Mouse (Mus musculus) gastrocnemius, postnatal 4 days (tissue): ENCODE results near the gene Rtn2. TPM values are rescaled to one million over a fixed set of nuclear protein-coding genes. Genes with fewer than 3 reads are reported as not detected.
A peak's percentile ranks its signal among the peaks of the same experiment; 100 is the strongest.

Source experiments
- DNase-seq, 2 experiments: peaks; one replicate each; pipeline ENCODE4 v3.0.0; 2021 to 2022; ENCODE audit warnings: low spot score in 2 of 2, mixed read lengths in 2 of 2
- long read RNA-seq, 2 experiments: library from polyadenylated mRNA; stranded (forward); transcript quantifications; one replicate each; pipeline ENCODE4 v2.0.0; 2021
- total RNA-seq, 2 experiments: library from RNA; stranded (reverse); gene quantifications; 2 replicates each; pipeline ENCODE4 v1.2.3; 2021

Rtn2 gene
- total RNA-seq = 100 to 1,000 TPM; 473 to 501 TPM
- long read RNA-seq, experiment 1, transcript Rtn2-202 (7 exons, 1,076 nt) = major isoform, 119 of 139 reads
- long read RNA-seq, experiment 1, partial matches to known transcripts = 16 of 139 reads
- long read RNA-seq, experiment 1, other reads (novel, unspliced or antisense) = 2 of 139 reads
- long read RNA-seq, experiment 2, transcript Rtn2-202 (7 exons, 1,076 nt) = major isoform, 120 of 160 reads
- long read RNA-seq, experiment 2, partial matches to known transcripts = 35 of 160 reads
- long read RNA-seq, experiment 2, other reads (novel, unspliced or antisense) = 4 of 160 reads

DNA sequence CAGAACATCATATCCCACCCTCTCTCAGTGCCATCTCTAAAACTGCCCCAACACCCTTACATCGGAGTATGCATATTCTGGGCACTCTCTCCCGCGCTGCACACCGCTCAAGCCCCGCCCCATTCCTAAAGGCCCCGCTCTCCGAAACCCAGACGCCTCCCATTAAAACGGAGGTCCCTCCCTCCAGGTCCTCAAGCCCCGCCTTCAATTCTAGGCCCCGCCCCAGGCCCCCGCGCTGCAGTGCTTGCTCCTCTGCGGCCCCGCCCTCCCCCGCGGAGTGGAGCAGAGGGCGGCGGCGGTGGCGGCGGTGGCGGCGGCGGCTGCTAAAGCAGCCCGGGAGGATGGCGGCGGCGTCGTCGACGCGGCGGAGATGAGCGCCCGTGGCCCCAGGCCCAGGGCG lies at the start of gene Rtn2:
Gene Rtn2 (plus strand): TSS at position 240 of the 400 bp plus-strand sequence.
- peak in 1 of 2 experiments; percentile 68 for DNase-seq

DNA sequence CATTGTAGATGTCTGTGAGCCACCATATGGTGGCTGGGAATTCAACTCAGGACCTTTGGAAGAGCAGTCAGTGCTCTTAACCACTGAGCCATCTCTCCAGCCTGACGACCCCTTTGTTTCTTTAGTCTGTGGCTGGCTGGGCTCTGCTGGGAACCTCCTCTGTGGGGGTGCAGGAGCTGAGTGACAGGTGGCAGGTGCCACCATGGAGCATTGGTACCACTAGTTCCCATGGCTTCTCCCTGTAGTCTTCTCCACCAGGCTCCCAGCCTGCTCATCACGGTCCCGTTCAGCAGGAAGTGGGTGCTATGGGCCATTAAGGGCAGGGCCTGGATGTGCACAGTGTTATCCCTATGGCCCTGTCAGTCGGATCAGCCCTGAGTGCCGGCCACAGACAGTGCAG lies 47.8 kb upstream of the Rtn2 start:
- DNase-seq = no peak

DNA sequence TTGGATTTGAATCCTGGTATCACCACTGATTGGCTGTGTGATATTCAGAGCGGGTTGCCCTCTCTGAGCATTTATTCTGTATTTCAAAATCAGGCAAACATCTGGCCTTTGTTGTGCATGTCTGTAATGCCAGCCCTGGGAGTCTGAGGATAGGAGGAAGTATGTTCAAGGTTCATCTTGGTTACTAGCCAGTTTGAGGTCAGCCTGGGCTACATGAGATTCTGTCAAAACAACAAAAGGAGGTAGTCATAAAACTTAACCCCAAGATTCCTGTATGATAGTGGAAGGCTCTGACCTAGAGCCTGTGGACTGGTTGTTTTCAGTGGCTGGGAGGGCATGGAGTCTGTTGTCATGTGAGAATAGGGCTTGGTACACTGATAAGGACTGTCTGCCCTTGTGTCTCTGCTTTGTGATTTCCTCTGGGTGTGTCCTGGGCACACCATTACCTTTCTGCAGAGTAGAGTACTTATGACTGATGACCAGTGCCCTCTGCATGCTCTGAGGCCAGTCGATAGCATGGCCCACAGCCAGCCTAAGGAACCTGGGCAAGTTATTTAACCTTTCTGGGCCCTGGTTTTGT lies 47.2 kb upstream of the Rtn2 start:
- no peak for DNase-seq

DNA sequence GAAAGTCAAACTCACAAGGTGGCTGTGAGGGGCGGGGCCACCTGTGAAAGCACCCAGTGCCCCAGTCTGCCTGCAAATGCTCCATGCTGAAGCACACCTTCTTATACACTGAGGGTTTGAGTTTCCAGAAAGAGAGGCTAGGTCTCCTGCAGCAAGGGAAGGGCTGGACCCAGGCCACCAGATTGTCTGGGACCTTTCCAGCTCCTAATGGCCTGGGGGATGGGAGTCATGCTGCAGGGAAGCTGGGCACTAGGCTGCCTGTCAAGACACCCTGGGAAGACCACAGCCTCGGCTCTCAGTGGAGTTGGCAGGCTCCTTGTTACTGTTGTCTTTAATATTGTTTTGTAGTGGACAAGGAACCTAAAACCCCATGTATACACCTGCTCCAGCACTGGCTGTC lies 46.0 kb upstream of the Rtn2 start:
- DNase-seq = no peak

DNA sequence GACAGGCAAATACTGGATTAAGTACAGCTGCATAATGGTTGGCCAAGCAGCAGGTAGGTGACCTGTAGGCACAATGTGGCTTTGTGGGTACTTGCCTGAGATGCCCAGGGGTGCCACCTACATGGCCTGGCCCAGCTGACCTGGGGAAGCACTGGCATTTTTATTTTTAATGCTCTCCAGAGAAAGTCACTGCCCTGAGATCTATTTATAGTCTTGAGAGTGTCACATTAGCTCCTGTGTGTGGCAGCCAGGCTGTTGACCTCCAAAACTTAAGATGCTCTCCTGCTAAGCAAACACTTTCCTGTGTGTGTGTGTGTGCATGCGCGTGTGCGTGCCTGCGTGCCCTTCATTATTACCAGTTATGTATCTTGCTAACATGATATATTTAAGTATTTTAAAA lies 44.1 kb upstream of the Rtn2 start:
- DNase-seq = no peak

DNA sequence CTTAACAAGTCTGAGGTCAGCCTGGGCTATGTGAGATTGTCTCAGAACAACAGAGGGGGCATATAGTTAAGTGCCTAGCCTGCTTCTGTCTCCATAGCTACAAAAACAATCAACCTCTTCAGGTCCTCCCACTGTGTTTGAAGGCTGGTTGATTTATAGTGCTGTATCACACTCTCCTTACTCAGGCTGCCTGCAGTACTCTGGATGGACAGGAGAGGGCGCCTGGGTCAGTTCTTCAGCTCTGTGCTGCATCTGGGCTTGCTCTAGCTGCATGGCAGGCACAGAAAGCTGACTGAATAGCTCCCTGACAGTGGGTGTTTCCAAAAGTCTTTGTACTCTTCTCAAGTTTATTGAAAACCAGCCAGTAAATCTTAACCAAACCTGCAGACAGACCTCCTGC lies 43.0 kb upstream of the Rtn2 start:
- DNase-seq = peak; percentile 79 to 86

DNA sequence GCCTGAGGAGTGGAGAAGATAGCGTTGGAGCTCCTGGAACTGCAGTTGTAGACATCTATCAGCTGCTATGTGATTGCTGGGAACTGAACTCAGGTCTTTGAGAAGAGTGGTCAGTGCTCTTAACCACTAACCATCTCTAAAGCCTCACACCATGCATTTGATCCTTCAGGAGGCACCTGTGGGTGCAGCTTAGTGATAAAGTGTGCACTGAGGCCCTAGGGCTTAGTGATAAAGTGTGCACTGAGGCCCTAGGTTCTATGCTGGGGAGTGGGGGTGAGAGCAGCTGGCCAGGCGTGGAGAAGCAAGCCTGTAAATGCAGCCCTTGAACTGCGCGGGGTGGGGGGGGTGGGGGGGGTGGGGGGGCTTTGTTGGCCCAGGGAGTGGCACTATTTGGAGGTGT lies 42.4 kb upstream of the Rtn2 start:
- no peak for DNase-seq

DNA sequence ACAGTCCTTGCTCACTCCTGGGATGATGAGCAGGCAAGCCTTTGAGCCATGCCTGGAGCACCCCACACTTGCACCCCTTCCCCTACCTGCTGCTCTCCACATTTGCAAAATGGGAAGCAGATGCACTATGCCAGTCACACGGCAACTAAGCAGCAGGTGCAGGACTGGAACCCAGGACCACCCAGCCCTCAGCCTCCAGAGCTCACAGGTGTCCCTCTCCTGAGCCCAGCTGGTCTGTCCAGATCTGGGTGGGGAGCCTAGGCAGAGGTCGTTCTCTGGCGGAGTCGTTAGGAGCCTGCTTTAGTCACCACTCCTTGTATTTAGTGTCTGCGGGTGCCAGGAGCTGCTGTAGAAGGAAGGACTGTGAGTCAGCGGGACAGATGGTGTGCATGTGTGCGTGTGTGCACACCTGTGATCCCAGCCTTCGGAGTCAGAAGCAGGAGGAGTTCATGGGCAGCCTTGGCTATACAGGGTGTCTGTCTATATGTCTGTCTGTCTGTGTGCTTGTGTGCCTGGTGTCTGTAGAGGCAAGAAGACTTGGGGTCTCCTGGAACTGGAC lies 41.4 kb upstream of the Rtn2 start:
- DNase-seq = no peak

DNA sequence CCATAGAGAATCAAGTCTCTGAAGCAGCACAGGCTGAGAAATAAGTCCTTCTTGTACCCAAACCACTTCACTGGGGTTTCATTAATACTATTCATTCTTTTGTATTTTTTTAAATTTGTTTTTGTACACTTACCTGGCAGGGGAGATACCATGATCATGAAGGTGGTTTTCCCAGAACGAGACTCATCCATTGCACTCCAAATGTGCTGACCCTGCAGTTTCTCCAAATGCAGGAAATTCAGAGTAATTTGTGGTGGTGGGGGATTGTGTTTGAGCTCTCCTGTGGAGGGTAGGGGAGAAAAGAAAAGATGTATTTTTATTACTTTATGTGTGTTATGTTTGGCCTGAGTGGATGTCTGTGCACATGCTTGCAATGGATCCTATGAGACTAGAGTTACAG lies 40.4 kb upstream of the Rtn2 start:
- DNase-seq = no peak

DNA sequence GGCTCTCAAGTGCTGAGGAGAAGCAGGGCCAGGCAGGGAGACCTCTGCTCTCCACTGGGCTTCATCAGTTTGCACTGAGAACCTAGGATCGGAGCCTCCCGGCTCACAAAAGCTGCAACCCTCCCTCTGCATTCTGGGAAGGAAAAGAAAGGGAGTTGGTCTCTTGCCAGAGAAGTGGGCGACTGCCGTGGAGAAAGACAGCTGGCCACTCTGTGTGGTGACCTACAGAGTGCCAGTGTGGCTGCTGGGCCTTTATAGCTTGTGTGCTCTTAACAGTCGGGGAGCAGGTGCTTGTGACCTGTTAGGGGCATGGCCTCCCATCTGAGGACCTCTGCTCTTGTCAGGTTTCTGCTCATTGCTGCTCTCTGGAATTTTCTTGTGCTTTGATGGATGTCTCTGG lies 38.6 kb upstream of the Rtn2 start:
- DNase-seq = no peak

DNA sequence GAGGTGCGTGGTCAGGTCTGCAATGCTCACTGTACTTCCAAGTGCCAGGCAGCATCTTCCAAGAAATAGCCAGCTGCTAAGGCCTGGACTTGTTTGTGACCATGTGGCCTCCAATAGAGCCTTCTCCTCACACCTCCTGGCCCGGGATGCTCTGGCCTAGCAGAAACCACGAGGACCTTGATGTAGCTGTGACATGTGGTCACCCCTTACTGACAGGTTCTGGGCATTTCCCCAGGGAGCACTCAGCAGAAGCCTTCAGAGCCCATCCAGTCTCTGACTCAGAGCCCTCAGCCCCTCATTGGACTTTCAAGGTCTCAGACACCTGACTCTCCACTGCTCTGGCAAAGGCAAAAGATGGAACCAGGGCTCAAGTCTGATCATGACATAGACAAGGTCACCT lies 37.3 kb upstream of the Rtn2 start:
- no peak for DNase-seq

DNA sequence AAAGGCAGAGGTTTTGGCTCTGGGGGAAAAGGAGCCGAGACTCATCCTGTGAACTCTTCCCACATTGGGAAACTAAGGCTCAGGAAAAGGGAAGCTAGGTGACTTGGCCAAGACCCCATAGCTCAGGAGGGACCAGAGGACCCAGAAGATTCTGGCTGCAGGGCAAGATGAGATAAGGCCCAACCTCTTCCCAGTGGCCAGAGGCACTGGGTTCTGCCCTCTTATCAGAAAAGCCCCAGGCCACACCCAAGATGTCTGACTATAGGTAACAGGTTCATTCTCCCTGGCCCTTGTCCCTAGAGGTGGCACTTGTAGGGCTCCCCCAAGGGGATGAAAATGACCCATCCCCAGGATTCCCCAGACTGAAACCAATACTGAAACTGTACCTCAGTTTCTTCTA lies 35.6 kb upstream of the Rtn2 start:
- no peak for DNase-seq

DNA sequence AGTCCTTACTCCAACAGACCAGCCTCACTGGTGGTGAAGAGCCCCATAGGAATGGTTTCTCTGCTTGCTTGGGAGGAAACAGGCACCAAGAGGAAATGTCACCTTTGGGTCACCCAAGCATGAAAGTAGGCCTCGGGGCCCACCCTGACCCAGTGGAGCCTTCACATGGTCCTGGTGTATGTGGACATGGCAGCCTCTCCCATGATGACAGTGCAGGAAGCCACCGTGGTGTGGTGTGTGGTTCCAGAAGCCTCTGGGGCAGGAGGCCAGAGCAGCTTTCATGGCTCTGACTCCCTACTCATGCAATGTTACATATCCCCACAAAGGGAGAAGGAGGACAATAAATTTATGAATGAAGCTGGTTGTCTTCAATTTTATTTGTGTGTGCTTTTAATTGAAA lies 34.9 kb upstream of the Rtn2 start:
- DNase-seq = no peak

DNA sequence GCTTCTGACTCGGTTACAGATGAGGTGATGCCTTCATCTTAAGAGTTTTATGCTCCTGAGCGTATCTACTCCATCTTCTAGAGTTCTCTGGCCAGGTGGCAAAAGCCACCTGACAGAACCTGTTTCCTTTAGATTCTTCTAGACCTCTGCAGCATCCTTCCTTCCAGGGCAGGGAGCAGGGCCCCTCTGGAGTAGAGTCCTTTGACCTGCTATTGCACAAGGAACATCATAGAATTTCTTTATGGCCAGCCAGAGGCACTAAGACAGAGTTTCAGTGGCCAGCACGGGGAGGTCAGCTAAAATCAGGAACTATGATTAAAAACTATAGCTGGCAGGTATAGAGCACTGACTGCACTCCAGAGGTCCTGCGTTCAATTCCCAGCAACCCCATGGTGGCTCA lies 30.3 kb upstream of the Rtn2 start:
- no peak for DNase-seq

DNA sequence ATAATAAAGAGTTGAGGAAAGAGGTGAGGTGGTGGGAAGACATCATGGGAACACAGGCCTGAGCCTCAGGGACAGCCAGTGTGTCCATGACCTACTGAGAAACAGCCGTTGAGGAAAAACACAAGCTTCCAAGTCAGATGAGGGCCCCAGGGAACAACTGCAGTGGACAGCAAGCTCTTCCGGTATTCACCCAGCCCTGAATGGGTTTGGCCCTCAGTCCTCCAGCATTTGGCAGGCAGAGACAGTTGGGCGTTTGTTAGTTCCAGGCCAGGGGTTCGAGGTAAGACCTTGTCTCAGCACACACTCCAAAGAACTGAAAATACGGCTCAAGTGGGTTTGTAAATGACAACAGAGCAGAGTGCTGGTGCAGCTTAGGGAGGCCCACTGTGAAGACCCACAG lies 29.0 kb upstream of the Rtn2 start:
- no peak for DNase-seq

DNA sequence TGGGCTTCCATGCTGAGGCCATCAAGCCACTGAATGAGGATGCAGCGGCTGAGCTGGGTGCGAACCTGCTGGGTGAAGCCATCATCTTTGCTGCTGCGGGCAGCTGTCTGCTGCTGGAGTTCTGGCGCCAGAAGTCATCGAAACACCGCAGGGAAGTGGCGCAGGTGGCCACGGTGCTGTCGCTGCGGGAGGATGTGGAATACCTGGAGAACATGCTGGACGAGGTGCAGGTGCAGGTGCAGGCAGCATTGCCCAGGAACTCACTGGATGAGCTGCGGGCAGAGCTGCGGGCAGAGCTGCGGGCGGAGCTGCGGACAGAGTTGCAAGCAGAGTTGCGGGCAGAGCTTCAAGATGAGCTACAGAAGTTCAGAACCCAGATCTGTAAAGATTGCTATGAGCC lies 27.0 kb upstream of the Rtn2 start:
- no peak for DNase-seq

DNA sequence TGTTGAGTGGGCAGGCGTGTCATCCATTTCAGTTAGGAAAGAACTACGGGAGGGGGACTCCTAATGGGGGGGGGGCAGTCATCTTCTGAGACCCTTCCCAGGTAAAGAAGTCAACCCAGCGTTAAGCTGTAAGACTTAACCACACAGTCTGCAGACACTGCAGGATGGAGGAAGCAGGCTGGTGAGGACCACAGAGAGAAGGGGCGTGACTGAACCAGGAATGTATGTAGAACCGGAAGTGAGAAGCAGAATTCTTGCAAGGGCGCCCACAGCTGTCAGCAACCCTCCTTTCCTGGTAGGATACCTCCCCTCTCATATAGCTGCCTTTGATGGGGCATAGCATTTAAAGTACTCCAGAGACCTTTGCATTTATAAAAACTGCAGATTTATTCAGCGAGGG lies 25.9 kb upstream of the Rtn2 start:
- no peak for DNase-seq

DNA sequence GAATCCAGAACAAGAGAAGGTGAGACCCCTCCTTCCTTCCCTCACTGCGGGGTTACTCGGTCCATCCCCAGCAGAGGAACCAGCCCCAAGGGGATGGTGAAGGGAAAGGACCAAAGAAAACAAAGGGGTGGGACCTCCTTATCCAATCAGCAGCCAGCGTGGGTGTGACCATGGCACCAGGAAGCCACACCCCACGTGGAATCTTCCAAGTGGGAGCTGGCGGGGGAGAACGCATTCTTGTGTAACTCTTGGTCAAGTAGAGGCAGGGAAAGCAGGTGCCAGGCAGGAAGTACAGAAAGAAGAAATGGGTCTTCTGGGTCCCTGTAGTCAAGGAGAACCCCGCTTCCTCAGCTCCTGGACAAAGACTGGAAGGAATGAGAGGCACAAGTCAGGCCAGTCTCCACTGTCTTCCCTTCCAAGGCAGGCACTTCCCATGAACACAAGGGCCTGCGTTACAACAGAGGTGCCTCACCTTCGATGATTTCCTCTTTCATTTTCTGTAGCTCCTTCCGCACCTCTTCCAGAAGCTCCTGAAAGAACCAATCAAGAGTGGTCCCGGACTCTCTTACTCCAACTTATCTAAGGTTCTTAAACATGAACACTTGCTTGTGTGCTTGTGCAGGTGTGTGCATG lies 24.9 kb upstream of the Rtn2 start:
- peak in 1 of 2 experiments; percentile 59 for DNase-seq

DNA sequence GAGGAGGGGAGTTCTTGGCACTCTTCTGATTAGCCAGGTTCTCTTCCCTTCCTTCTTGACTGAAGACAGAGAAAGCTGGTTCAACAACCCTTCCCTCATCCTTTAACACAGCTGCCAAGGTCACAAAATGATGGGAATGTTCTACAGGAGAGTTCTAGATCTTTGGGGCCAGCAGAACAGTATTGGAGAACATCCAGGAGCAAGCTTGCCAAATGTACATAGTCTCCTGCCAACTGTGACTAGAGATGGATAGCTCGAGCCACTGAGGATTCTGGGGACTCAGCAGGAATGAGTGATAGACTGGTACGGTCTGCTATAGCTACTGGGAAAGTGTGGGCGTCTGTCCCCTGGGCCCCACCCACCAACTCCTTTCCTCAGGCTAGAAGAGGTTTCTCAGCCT lies 24.1 kb upstream of the Rtn2 start:
- no peak for DNase-seq

DNA sequence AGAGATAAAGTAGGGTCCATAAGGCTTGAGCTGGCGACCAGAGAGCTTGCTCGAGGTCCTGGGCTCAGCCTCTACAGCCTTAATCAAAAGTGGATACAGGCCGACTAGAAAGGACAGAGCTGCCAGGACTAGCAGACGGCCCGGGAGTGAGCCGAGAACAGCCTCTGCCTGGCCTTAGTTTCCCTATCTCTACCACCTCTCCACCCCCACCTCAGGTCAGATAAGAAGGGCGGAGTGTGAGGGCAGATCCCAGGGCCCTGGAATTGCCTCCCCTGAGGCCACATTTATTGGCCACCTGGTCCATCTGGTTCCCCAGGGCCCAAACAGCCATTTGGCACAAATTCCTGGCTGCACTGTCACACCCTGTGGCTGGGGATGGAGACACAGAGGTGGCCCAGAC lies 17.3 kb upstream of the Rtn2 start:
- no peak for DNase-seq

DNA sequence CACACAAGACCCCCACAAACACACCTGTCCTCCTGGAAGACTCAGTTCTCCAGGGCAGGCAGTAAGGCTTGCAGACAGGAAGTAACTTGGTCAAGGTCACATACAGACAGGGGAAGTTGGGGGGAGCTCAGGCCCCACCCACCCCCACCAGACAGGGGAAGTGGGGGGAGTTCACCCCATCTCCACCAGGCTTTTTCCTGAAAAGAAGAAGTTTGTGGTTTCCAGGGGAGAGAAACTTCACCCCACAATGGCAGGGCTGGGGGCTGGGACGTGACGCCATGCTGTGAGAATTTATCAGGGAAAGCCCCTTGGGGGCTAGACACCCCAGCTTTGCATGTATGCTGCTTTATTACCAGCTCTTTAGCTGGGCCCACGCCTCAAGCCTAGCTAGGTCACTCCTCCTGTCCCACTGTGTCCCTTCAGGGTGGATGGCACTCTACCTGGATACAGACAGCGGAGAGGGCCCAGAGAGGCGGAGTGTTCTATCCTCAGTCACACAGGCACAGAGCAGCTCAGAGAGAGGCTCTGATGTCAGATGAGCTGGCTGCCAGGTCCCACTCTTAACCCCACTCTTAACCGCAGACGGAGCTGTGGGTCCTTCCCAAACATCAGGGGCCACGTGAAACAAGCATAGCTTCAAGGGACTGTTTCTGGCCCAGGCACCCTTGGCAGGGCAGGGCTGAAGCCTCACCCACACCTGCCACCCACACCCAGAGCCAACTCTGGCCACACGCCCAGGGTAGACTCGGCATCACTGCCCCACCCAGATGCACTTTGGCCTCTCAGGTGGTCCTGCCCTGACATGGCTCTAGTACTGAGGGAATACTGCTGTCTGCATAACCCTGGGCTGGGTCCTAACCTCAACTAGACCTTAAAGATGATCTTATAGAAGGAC lies 16.2 kb upstream of the Rtn2 start:
- no peak for DNase-seq

DNA sequence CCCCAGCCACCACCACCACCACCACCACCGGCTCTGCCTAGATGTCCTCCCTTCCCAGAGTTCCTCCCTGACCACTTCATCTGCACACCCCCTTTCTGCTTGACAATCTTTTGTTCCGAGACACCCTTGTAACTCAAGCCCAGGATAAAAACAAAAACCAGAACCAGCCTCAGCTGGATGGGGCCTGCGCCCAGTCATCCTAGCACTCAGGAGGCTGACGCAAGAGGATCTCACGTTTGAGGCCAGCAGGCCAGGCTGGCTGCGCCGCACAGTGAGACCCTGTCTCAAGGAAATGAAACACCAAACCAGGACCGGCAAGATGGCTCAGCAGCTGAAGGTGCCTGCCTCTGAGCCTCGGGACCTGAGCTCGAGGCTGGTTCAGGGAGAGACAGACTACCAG lies 15.4 kb upstream of the Rtn2 start:
- no peak for DNase-seq
